Mouse (Mus musculus) liver, adult 10 weeks (tissue): ENCODE results near the gene Crebl2. TPM values are rescaled to one million over a fixed set of nuclear protein-coding genes. Genes with fewer than 3 reads are reported as not detected.

Experiments
- polyA plus RNA-seq: library from polyadenylated mRNA; stranded (reverse); fragments of 350-450 nt; fragmentation: Illumina TruSeq; extraction: RNeasy Lipid Tissue Mini Kit (QIAGEN cat#74804); gene quantifications from one replicate; pipeline ENCODE4 v1.2.3, GENCODE M21; 2014; ENCODE audit warnings: low read depth, low replicate concordance

Crebl2 gene
- 40.4 TPM for polyA plus RNA-seq

GRCm38 (mm10) chr6:134829786-134830700 is at the start of gene Crebl2:
Gene Crebl2, plus strand, starts transcription at chr6:134830154.

GRCm38 (mm10) chr6:134792141-134793045 is 37.6 kb upstream of the Crebl2 start, which contains the start of gene Dusp16:
Gene Dusp16, minus strand, starts transcription at chr6:134792625.

DNA sequence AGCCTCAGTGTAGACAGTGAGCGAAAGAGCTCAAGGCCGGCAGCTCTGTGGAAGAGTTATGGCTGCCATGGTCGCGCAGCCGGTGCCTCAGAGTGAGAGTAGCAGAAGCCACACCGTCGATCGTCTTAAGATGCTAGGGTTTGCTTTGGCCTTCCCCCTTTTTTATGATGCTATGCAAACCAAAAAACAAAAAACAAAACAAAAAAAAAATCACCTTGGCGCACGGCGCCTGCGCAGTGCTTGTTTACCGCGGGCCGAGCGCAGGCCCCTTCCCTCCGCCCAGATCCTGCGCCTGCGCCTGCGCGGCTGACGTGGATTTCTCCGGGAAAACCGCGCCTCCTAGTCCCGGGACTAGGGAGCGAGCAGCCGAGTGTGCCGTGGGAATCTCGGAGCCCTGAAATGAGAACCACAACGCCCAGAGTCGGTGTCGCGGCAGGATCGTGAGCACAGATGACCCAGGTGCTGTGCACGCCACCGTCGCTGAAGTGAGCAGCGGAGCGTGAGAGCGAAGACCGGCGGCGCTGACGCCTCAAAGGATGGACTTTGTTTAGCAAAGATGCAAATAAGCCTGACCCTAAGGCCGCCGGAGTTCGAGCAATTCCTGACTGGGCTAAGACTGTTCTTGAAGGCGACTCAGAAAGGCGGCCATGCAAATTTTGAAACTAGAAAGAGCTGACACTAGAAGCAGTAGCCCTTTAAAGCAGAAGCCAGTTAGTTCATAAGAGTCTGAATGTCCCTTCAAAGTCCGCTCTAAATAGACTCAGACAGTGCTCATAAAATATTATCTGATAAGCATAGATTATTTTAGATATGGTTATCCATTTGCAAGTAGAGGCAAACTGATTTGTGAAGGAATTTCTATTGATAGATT is 68.4 kb downstream of the Crebl2 start, which contains the start of gene Gpr19:
Gene Gpr19 (minus strand): TSS at position 484 of the 871 bp plus-strand sequence.

Other genes starting within 250 kb of the Crebl2 start
- 1.4 TPM for gene Mansc1, start 197.7 kb upstream of the Crebl2 start, polyA plus RNA-seq
- 3.1 TPM for gene Borcs5, start 190.6 kb upstream of the Crebl2 start, polyA plus RNA-seq
- 50.8 TPM for gene Dusp16, start 37.5 kb upstream of the Crebl2 start, polyA plus RNA-seq
- gene Gpr19, start 68.4 kb downstream of the Crebl2 start, polyA plus RNA-seq: 1.1 TPM
- gene Cdkn1b, start 90.2 kb downstream of the Crebl2 start, polyA plus RNA-seq: 32.6 TPM
- gene Apold1, start 151.6 kb downstream of the Crebl2 start, polyA plus RNA-seq: 1.2 TPM
- gene Ddx47, start 181.5 kb downstream of the Crebl2 start, polyA plus RNA-seq: 73.3 TPM
- gene Gprc5a, start 235.5 kb downstream of the Crebl2 start, polyA plus RNA-seq: not detected